Mouse (Mus musculus): Measurements from ENCODE around the gene Pde4d. TPM values are rescaled to one million over a fixed set of nuclear protein-coding genes. Genes with fewer than 3 reads are reported as not detected.
"Not testable (repeated sequence)": the region's sequence is repeated elsewhere in the genome, so short reads cannot be mapped to it uniquely, and the experiment has no call there.

Pde4d gene
- polyA plus RNA-seq, 1 experiment from 2014 or later, result 12.4 TPM

GRCm38 (mm10) chr13:108677056-108677455, 227.3 kb downstream of the Pde4d start:
- Histone ChIP-seq H3K4me3 (no peak overlapping the region), H3K9ac (no peak overlapping the region), H3K9me3 (no peaks in the 10 kb centered on the region), H3K4me1 (no peaks in the 10 kb centered on the region), H3K27me3 (replicated peaks) (no peaks in the 10 kb centered on the region), H3K4me2 (replicated peaks) (no peak overlapping the region), H3K36me3 (no peaks in the 10 kb centered on the region), H3K27ac (no peak overlapping the region)
- ATAC-seq (ENCODE audit: low FRiP score, low read depth), result no peak

- H3K9ac ChIP-seq, result no peak overlapping the region
- H3K27ac ChIP-seq, result no peak overlapping the region
- ATAC-seq (ENCODE audit: low FRiP score, low read depth), result no peak
- no peaks in the 10 kb centered on the region for H3K9me3 ChIP-seq
- no peaks in the 10 kb centered on the region for H3K27me3 ChIP-seq (replicated peaks)
- H3K4me3 ChIP-seq, result no peak overlapping the region
- H3K4me2 ChIP-seq (replicated peaks), result no peak overlapping the region
- no peaks in the 10 kb centered on the region for H3K4me1 ChIP-seq
- no peaks in the 10 kb centered on the region for H3K36me3 ChIP-seq
- 90% methylated on average over 4 of the region's 4 CpGs for WGBS
These were observed 233.3 kb downstream of the Pde4d start for GRCm38 (mm10) chr13:108683018-108683417.

GRCm38 (mm10) chr13:108685817-108686216, 236.1 kb downstream of the Pde4d start:
- Histone ChIP-seq H3K9ac (no peak overlapping the region), H3K9me3 (no peaks in the 10 kb centered on the region), H3K36me3 (no peaks in the 10 kb centered on the region), H3K27me3 (replicated peaks) (no peaks in the 10 kb centered on the region), H3K27ac (no peak overlapping the region), H3K4me3 (no peak overlapping the region), H3K4me1 (no peaks in the 10 kb centered on the region), H3K4me2 (replicated peaks) (no peak overlapping the region)
- WGBS, result 91% methylated on average over 7 of the region's 7 CpGs
- no peak for ATAC-seq (ENCODE audit: low FRiP score, low read depth)

GRCm38 (mm10) chr13:108686262-108686661, 236.5 kb downstream of the Pde4d start:
- Histone ChIP-seq H3K4me1 (no peaks in the 10 kb centered on the region), H3K9me3 (no peaks in the 10 kb centered on the region), H3K4me3 (no peak overlapping the region), H3K4me2 (replicated peaks) (no peak overlapping the region), H3K27me3 (replicated peaks) (no peaks in the 10 kb centered on the region), H3K36me3 (no peaks in the 10 kb centered on the region), H3K9ac (no peak overlapping the region), H3K27ac (no peak overlapping the region)
- 87% methylated on average over 2 of the region's 2 CpGs for WGBS
- ATAC-seq (ENCODE audit: low FRiP score, low read depth), result no peak

GRCm38 (mm10) chr13:108686807-108687206, 237.1 kb downstream of the Pde4d start:
- Histone ChIP-seq H3K4me3 (no peak overlapping the region), H3K27me3 (replicated peaks) (no peaks in the 10 kb centered on the region), H3K36me3 (no peaks in the 10 kb centered on the region), H3K4me1 (no peaks in the 10 kb centered on the region), H3K27ac (no peak overlapping the region), H3K9ac (no peak overlapping the region), H3K4me2 (replicated peaks) (no peak overlapping the region), H3K9me3 (no peaks in the 10 kb centered on the region)
- 87% methylated on average over 4 of the region's 4 CpGs for WGBS
- ATAC-seq (ENCODE audit: low FRiP score, low read depth), result no peak

GRCm38 (mm10) chr13:108692883-108693550, 243.3 kb downstream of the Pde4d start:
- 88% methylated on average over 12 of the region's 12 CpGs for WGBS
- Histone ChIP-seq H3K9ac (no peak overlapping the region), H3K9me3 (no peaks in the 10 kb centered on the region), H3K4me2 (replicated peaks) (no peak overlapping the region), H3K27me3 (replicated peaks) (no peaks in the 10 kb centered on the region), H3K36me3 (no peaks in the 10 kb centered on the region), H3K4me3 (no peak overlapping the region), H3K27ac (no peak overlapping the region), H3K4me1 (no peaks in the 10 kb centered on the region)
- no peak for ATAC-seq (ENCODE audit: low FRiP score, low read depth)

- Histone ChIP-seq H3K9ac (no peak overlapping the region), H3K9me3 (no peaks in the 10 kb centered on the region), H3K27me3 (replicated peaks) (no peaks in the 10 kb centered on the region), H3K4me3 (no peak overlapping the region), H3K27ac (no peak overlapping the region), H3K36me3 (no peaks in the 10 kb centered on the region), H3K4me1 (no peaks in the 10 kb centered on the region), H3K4me2 (replicated peaks) (no peak overlapping the region)
- ATAC-seq (ENCODE audit: low FRiP score, low read depth), result no peak
- WGBS, result 87% methylated on average over 4 of the region's 4 CpGs
These were observed 255.7 kb downstream of the Pde4d start for GRCm38 (mm10) chr13:108705441-108705840.

- Histone ChIP-seq H3K4me1 (no peaks in the 10 kb centered on the region), H3K36me3 (no peaks in the 10 kb centered on the region), H3K27me3 (replicated peaks) (no peaks in the 10 kb centered on the region), H3K9ac (no peak overlapping the region), H3K4me3 (no peak overlapping the region), H3K4me2 (replicated peaks) (no peak overlapping the region), H3K9me3 (no peaks in the 10 kb centered on the region), H3K27ac (no peak overlapping the region)
- ATAC-seq (ENCODE audit: low FRiP score, low read depth), result no peak
- 90% methylated on average over 3 of the region's 3 CpGs for WGBS
These were observed 264.3 kb downstream of the Pde4d start for GRCm38 (mm10) chr13:108714032-108714431.

GRCm38 (mm10) chr13:108715029-108715428, 265.3 kb downstream of the Pde4d start:
- no peak overlapping the region for H3K4me3 ChIP-seq
- H3K27me3 ChIP-seq (replicated peaks), result no peaks in the 10 kb centered on the region
- H3K4me2 ChIP-seq (replicated peaks), result no peak overlapping the region
- no peaks in the 10 kb centered on the region for H3K4me1 ChIP-seq
- no peak overlapping the region for H3K27ac ChIP-seq
- ATAC-seq (ENCODE audit: low FRiP score, low read depth), result no peak
- no peaks in the 10 kb centered on the region for H3K9me3 ChIP-seq
- H3K36me3 ChIP-seq, result no peaks in the 10 kb centered on the region
- WGBS, result 89% methylated on average over 3 of the region's 3 CpGs
- no peak overlapping the region for H3K9ac ChIP-seq

GRCm38 (mm10) chr13:108722234-108722633, 272.5 kb downstream of the Pde4d start:
- 86% methylated on average over 5 of the region's 5 CpGs for WGBS
- Histone ChIP-seq H3K9ac (no peak overlapping the region), H3K4me2 (replicated peaks) (no peak overlapping the region), H3K27ac (no peak overlapping the region), H3K36me3 (no peaks in the 10 kb centered on the region), H3K9me3 (no peaks in the 10 kb centered on the region), H3K4me3 (no peak overlapping the region), H3K27me3 (replicated peaks) (no peaks in the 10 kb centered on the region), H3K4me1 (no peaks in the 10 kb centered on the region)
- ATAC-seq (ENCODE audit: low FRiP score, low read depth), result no peak

GRCm38 (mm10) chr13:108734356-108734755, 284.6 kb downstream of the Pde4d start:
- not testable (repeated sequence) for H3K4me2 ChIP-seq (replicated peaks); H3K9ac ChIP-seq; H3K27me3 ChIP-seq (replicated peaks); H3K4me3 ChIP-seq; ATAC-seq (ENCODE audit: low FRiP score, low read depth); H3K27ac ChIP-seq; H3K36me3 ChIP-seq; H3K9me3 ChIP-seq; H3K4me1 ChIP-seq
- 88% methylated on average over 2 of the region's 2 CpGs for WGBS

GRCm38 (mm10) chr13:108751155-108751840, 301.6 kb downstream of the Pde4d start:
- no peaks in the 10 kb centered on the region for H3K9me3 ChIP-seq
- no peak overlapping the region for H3K4me2 ChIP-seq (replicated peaks)
- WGBS, result 89% methylated on average over 3 of the region's 3 CpGs
- no peaks in the 10 kb centered on the region for H3K36me3 ChIP-seq
- no peak for ATAC-seq (ENCODE audit: low FRiP score, low read depth)
- no peaks in the 10 kb centered on the region for H3K4me1 ChIP-seq
- H3K27ac ChIP-seq, result no peak overlapping the region
- H3K9ac ChIP-seq, result no peak overlapping the region
- H3K27me3 ChIP-seq (replicated peaks), result no peaks in the 10 kb centered on the region
- H3K4me3 ChIP-seq, result no peak overlapping the region

- H3K27ac ChIP-seq, result no peak overlapping the region
- H3K9me3 ChIP-seq, result no peaks in the 10 kb centered on the region
- no peak overlapping the region for H3K4me2 ChIP-seq (replicated peaks)
- no peak for ATAC-seq (ENCODE audit: low FRiP score, low read depth)
- no peak overlapping the region for H3K9ac ChIP-seq
- H3K27me3 ChIP-seq (replicated peaks), result no peaks in the 10 kb centered on the region
- WGBS, result 88% methylated on average over 7 of the region's 7 CpGs
- H3K4me3 ChIP-seq, result no peak overlapping the region
- no peaks in the 10 kb centered on the region for H3K36me3 ChIP-seq
- H3K4me1 ChIP-seq, result no peaks in the 10 kb centered on the region
These were observed 307.7 kb downstream of the Pde4d start for GRCm38 (mm10) chr13:108757477-108757876.
